Comparison of ENCODE assay signal across 25 mouse cellular contexts in genomic region chr3:115858822-115859221, GRCm38 (mm10). TPM values are rescaled to one million over a fixed set of nuclear protein-coding genes. Genes with fewer than 3 reads are reported as not detected.
DNase-seq lines count a peak whose midpoint lies in the region; ATAC-seq and TF ChIP-seq lines count a peak whose summit lies in the region.
"Had no signal": no experiment of that assay in that cellular context is flagged by ENCODE, and none has a peak within 500 bp of the region (broad histone marks: within the 10 kb centered on the region; RNA-seq: fewer than 3 reads in every experiment).

No protein-coding gene starts in this region.

- H3K27ac ChIP-seq in ES-E14 (ENCODE audit: insufficient read depth, low read depth, low read length, poor library complexity, severe bottlenecking): no peak overlapping the region
- H3K27ac ChIP-seq: embryonic facial prominence, embryonic 12.5 days; hindbrain, postnatal 0 days; kidney, embryonic 15.5 days; left cerebral cortex, adult 2 months; liver, embryonic 13.5 days; midbrain, embryonic 12.5 days; stomach, embryonic 15.5 days had no signal

- H3K9me3 ChIP-seq in ES-E14 (ENCODE audit: control insufficient read depth, insufficient read depth, low read depth, low read length): no peaks in the 10 kb centered on the region
- H3K9me3 ChIP-seq: embryonic facial prominence, embryonic 12.5 days; kidney, embryonic 15.5 days; liver, embryonic 13.5 days; midbrain, embryonic 12.5 days; stomach, embryonic 15.5 days had no signal

- in situ Hi-C loops in ES-E14 (cut with MboI; ENCODE audit: low sequenced_read_pairs in 2 of 2, unreplicated experiment in 2 of 2): no loop called here

- DNase-seq in adrenal gland, postnatal 10 days: peak; percentile 4
- DNase-seq in adrenal gland, adult 18-20 months (ENCODE audit: low spot score in 2 of 2): no peak
- peak; percentile 30 to 41 for DNase-seq in spleen, adult 18-20 months
- no peak for DNase-seq in spleen, postnatal 4 days (ENCODE audit: low spot score in 2 of 2)
- peak; percentile 46 for DNase-seq in ES-E14 (ENCODE audit: low read depth, low spot score)
- peak; percentile 38 for DNase-seq in induced T-regulatory cell, adult 2 months (ENCODE audit: low read depth)
- DNase-seq in gastrocnemius, adult 18-20 months (ENCODE audit: low spot score): no peak
- DNase-seq: cerebellum, adult 18-20 months; cerebellum, postnatal 14 days; gastrocnemius, postnatal 25 days; layer of hippocampus, adult 9-11 months; liver, embryonic 13.5 days; lung, adult 2 months; thymus, adult 18-20 months; thymus, postnatal 36 days had no signal

- no peak overlapping the region for H3K4me3 ChIP-seq in ES-E14 (ENCODE audit: insufficient read depth in 1 of 2, low read depth in 1 of 2, low read length in 2 of 2, poor library complexity in 1 of 2, severe bottlenecking in 1 of 2)
- H3K4me3 ChIP-seq: embryonic facial prominence, embryonic 12.5 days; erythroblast, embryonic 14.5 days; kidney, embryonic 15.5 days; left cerebral cortex, adult 2 months; liver, embryonic 13.5 days; midbrain, embryonic 12.5 days; stomach, embryonic 15.5 days had no signal

- no peaks in the 10 kb centered on the region for H3K36me3 ChIP-seq in ES-E14 (ENCODE audit: control insufficient read depth, insufficient read depth, low read length, poor library complexity, severe bottlenecking)
- H3K36me3 ChIP-seq: embryonic facial prominence, embryonic 12.5 days; kidney, embryonic 15.5 days; liver, embryonic 13.5 days; midbrain, embryonic 12.5 days; stomach, embryonic 15.5 days had no signal

- H3K9ac ChIP-seq in ES-E14 (ENCODE audit: insufficient read depth, low read depth, low read length, poor library complexity, severe bottlenecking): no peak overlapping the region
- H3K9ac ChIP-seq: embryonic facial prominence, embryonic 12.5 days; kidney, embryonic 15.5 days; liver, embryonic 13.5 days; midbrain, embryonic 12.5 days; stomach, embryonic 15.5 days had no signal

- no peak for ATAC-seq in granulocyte monocyte progenitor cell, adult 5-6 weeks (replicated peaks; ENCODE audit: poor library complexity, severe bottlenecking)
- ATAC-seq: forebrain, embryonic 16.5 days; hindbrain, postnatal 0 days; intestine, postnatal 0 days had no signal

- H3K4me1 ChIP-seq in ES-E14 (ENCODE audit: control insufficient read depth in 2 of 2, insufficient read depth in 2 of 2, low read length in 2 of 2, poor library complexity in 1 of 2): peaks cover 0 to 2% of the 10 kb centered on the region in 2 experiments; a peak in 1 of 4 replicates
- H3K4me1 ChIP-seq: embryonic facial prominence, embryonic 12.5 days; kidney, embryonic 15.5 days; stomach, embryonic 15.5 days had no signal

TF ChIP-seq in ES-E14, 5 proteins besides CTCF, POLR2A, EP300 and RAD21:
- TF ChIP-seq ZC3H11A (IDR thresholded peaks at IDR 0.05; ENCODE audit: borderline replicate concordance, low read depth, low read length) (no peak), ZNF384 (IDR thresholded peaks at IDR 0.05; ENCODE audit: low read depth, low read length) (no peak), MAFK (IDR thresholded peaks at IDR 0.05; ENCODE audit: insufficient read depth, low read depth, low read length) (no peak), HCFC1 (IDR thresholded peaks at IDR 0.05; ENCODE audit: borderline replicate concordance, insufficient read depth, low read length) (no peak), CHD2 (IDR thresholded peaks at IDR 0.05; ENCODE audit: low read depth, low read length) (no peak)

RNA-seq across cellular contexts. Expression of gene Dph5, which starts 28.8 kb away (rescaled TPM):
- total RNA-seq in adrenal gland, postnatal 10 days (2021): 10 to 100 TPM; 18.9 to 19.3 TPM
- 10 to 100 TPM; 16.1 to 17.0 TPM for total RNA-seq in adrenal gland, adult 18-20 months (2021)
- total RNA-seq in ES-E14 (2012; rRNA removed): 22.3 and 26.4 TPM in 2 replicates
- 30.6 and 36.2 TPM in 2 replicates for total RNA-seq in granulocyte monocyte progenitor cell, adult 5-6 weeks (2014; fragmentation: Nextera tagmentation)
- 50.4 and 58.8 TPM in 2 replicates for total RNA-seq in granulocyte monocyte progenitor cell, adult 5-6 weeks (2017)
- total RNA-seq in gastrocnemius, adult 18-20 months (2021): 1 to 10 TPM; 4.5 to 5.5 TPM

Comparison
In these comparisons a context has a peak if more than half of its experiments do, and no peak if none do; other contexts are left out.
1. DNase-seq: peak in adrenal gland, postnatal 10 days (single experiment), spleen, adult 18-20 months (2 of 2), ES-E14 (single experiment) and induced T-regulatory cell, adult 2 months (single experiment); none in adrenal gland, adult 18-20 months (0 of 2), spleen, postnatal 4 days (0 of 2) and gastrocnemius, adult 18-20 months (single experiment).